In the genomic region with DNA sequence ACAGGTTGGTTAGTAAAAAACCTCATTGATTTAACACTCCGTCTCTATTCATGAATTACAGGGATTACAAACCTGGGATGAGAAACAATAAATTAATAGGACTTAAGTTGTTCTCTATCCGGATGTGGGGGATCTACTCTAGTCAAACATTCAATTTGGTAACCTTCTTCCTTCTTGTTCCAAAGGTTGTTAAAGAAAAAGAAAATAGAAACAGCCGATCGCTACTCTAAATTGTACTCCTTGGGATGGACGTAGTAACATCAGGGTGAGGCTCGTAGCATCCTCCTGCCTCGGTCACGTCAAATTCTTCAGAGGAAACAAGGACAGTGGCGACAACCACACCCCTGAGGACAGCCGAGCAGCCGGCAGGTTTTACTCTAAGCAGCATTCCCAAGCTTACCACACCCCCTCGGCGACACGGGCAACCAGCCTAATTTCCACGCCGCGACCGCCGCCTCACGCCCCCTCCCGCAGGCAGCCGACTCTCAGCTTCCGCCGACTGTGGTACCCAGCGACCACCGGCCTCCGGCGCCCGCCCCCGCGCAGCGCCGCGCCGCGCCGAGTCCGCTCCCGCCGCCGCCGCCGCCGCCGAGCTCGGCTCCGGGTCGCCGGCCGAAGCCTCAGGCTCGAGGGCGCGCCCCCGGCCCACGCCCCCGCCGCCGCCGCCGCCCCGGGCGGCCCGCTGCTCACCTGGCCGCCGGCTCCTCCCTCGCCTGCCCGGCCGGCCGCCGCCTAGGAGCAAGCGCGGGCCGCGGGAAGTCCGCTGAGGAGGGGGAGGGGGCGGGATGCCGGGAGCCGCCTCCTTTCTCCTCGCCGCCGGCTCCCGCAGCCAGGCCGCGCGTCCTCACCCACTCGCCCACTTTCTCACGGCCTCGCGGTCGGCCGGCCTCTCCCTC, we compare ENCODE assay signal across 8 mouse cellular contexts. TPM values are rescaled to one million over a fixed set of nuclear protein-coding genes. Genes with fewer than 3 reads are reported as not detected.
A peak's percentile ranks its signal among the peaks of the same experiment; 100 is the strongest.
DNase-seq lines count a peak whose midpoint lies in the region; ATAC-seq and TF ChIP-seq lines count a peak whose summit lies in the region.

No protein-coding gene starts in this region.

- no peak for DNase-seq in kidney, adult 8-10 months
- peak; percentile 37 for DNase-seq in embryonic facial prominence, embryonic 14.5 days (ENCODE audit: low spot score)
- no peak for DNase-seq in kidney, postnatal 0 days (ENCODE audit: low spot score)
- peak; percentile 39 for DNase-seq in mesoderm, embryonic 11.5 days (ENCODE audit: low read depth, low spot score)
- DNase-seq in stomach, postnatal 0 days (ENCODE audit: low spot score) = peak; percentile 23
- no peak for DNase-seq in spleen, postnatal 14 days (ENCODE audit: low spot score in 2 of 2)

- peak overlapping the region; percentile 63 for H3K9ac ChIP-seq in kidney, embryonic 15.5 days
- peak overlapping the region; percentile 80 for H3K9ac ChIP-seq in embryonic facial prominence, embryonic 14.5 days (ENCODE audit: low read depth, low read length)
- peak overlapping the region; percentile 76 for H3K9ac ChIP-seq in kidney, postnatal 0 days (ENCODE audit: low read depth, low read length)
- H3K9ac ChIP-seq in stomach, postnatal 0 days (ENCODE audit: low read length) = peak overlapping the region; percentile 59

- ATAC-seq in kidney, embryonic 15.5 days (replicated peaks; ENCODE audit: low FRiP score) = peak; percentile 81
- ATAC-seq in activated CD4-positive, CD25-positive, alpha-beta regulatory T cell, adult 4 months = peak; percentile 29
- ATAC-seq in embryonic facial prominence, embryonic 14.5 days (ENCODE audit: low read depth) = peak; percentile 66
- peak; percentile 77 for ATAC-seq in kidney, postnatal 0 days (replicated peaks; ENCODE audit: low FRiP score, low read depth)
- ATAC-seq in stomach, postnatal 0 days (ENCODE audit: low FRiP score, low TSS enrichment) = peak; percentile 65

- H3K27me3 ChIP-seq in kidney, embryonic 15.5 days = peaks cover 26% of the 10 kb centered on the region
- no peaks in the 10 kb centered on the region; the same call in 1 of the 2 replicates for H3K27me3 ChIP-seq in embryonic facial prominence, embryonic 14.5 days (replicated peaks; ENCODE audit: control insufficient read depth, insufficient read depth, low read length)
- no peaks in the 10 kb centered on the region for H3K27me3 ChIP-seq in kidney, postnatal 0 days (ENCODE audit: insufficient read depth, low read length)
- peaks cover 5% of the 10 kb centered on the region; the same call in 1 of the 2 replicates for H3K27me3 ChIP-seq in stomach, postnatal 0 days (ENCODE audit: control insufficient read depth, insufficient read depth, low read length)

- peak overlapping the region; percentile 79 for H3K4me3 ChIP-seq in kidney, embryonic 15.5 days (replicated peaks)
- peak overlapping the region; percentile 78 for H3K4me3 ChIP-seq in embryonic facial prominence, embryonic 14.5 days (ENCODE audit: low read depth, low read length)
- peak overlapping the region; percentile 74 for H3K4me3 ChIP-seq in kidney, postnatal 0 days (replicated peaks; ENCODE audit: low read depth, low read length)
- peak overlapping the region; percentile 63 for H3K4me3 ChIP-seq in stomach, postnatal 0 days (ENCODE audit: low read depth, low read length)

- 4% methylated on average over 30 of the region's 91 CpGs for WGBS in kidney, embryonic 15.5 days
- 4% methylated on average over 28 of the region's 91 CpGs for WGBS in embryonic facial prominence, embryonic 14.5 days
- WGBS in kidney, postnatal 0 days = 4% methylated on average over 45 of the region's 91 CpGs
- 3% methylated on average over 44 of the region's 91 CpGs for WGBS in stomach, postnatal 0 days

- no peak for TF ChIP-seq CTCF in kidney, postnatal 0 days (IDR thresholded peaks at IDR 0.05; ENCODE audit: low read depth)
- TF ChIP-seq CTCF in stomach, postnatal 0 days (IDR thresholded peaks at IDR 0.05; ENCODE audit: low read depth) = no peak

- H3K9me3 ChIP-seq in kidney, embryonic 15.5 days (replicated peaks) = no peaks in the 10 kb centered on the region
- no peaks in the 10 kb centered on the region for H3K9me3 ChIP-seq in embryonic facial prominence, embryonic 14.5 days (ENCODE audit: control insufficient read depth, low read length)
- no peaks in the 10 kb centered on the region for H3K9me3 ChIP-seq in kidney, postnatal 0 days (replicated peaks; ENCODE audit: low read length)
- H3K9me3 ChIP-seq in stomach, postnatal 0 days (ENCODE audit: control insufficient read depth, low read length) = no peaks in the 10 kb centered on the region

- no peak for TF ChIP-seq EP300 in stomach, postnatal 0 days (optimal IDR thresholded peaks at IDR 0.05)

- no peaks in the 10 kb centered on the region for H3K36me3 ChIP-seq in kidney, embryonic 15.5 days
- no peaks in the 10 kb centered on the region for H3K36me3 ChIP-seq in embryonic facial prominence, embryonic 14.5 days (ENCODE audit: control insufficient read depth, insufficient read depth, low read length)
- H3K36me3 ChIP-seq in kidney, postnatal 0 days (ENCODE audit: insufficient read depth, low read length) = no peaks in the 10 kb centered on the region
- H3K36me3 ChIP-seq in stomach, postnatal 0 days (ENCODE audit: control insufficient read depth, insufficient read depth, low read length) = no peaks in the 10 kb centered on the region

- peak overlapping the region; percentile 66 for H3K27ac ChIP-seq in kidney, embryonic 15.5 days
- peak overlapping the region; percentile 66; the same call in 1 of the 2 replicates for H3K27ac ChIP-seq in embryonic facial prominence, embryonic 14.5 days (replicated peaks; ENCODE audit: low read depth, low read length)
- H3K27ac ChIP-seq in kidney, postnatal 0 days = no peak overlapping the region
- no peak overlapping the region for H3K27ac ChIP-seq in stomach, postnatal 0 days (replicated peaks)

- peak overlapping the region; percentile 84 for H3K4me2 ChIP-seq in kidney, embryonic 15.5 days
- H3K4me2 ChIP-seq in embryonic facial prominence, embryonic 14.5 days (ENCODE audit: low read depth, low read length) = peak overlapping the region; percentile 64
- H3K4me2 ChIP-seq in kidney, postnatal 0 days (ENCODE audit: low read length) = peak overlapping the region; percentile 88
- H3K4me2 ChIP-seq in stomach, postnatal 0 days (replicated peaks; ENCODE audit: low read depth) = peak overlapping the region; percentile 93

- peaks cover 15% of the 10 kb centered on the region for H3K4me1 ChIP-seq in kidney, embryonic 15.5 days
- H3K4me1 ChIP-seq in embryonic facial prominence, embryonic 14.5 days (ENCODE audit: control insufficient read depth, insufficient read depth, low read length) = peaks cover 4% of the 10 kb centered on the region
- H3K4me1 ChIP-seq in kidney, postnatal 0 days (replicated peaks; ENCODE audit: insufficient read depth, low read length) = no peaks in the 10 kb centered on the region
- no peaks in the 10 kb centered on the region for H3K4me1 ChIP-seq in stomach, postnatal 0 days (replicated peaks; ENCODE audit: control insufficient read depth, insufficient read depth)

RNA-seq across cellular contexts. Expression of a gene that starts 12.9 kb away (rescaled TPM):
- polyA plus RNA-seq in kidney, embryonic 15.5 days (2015; fragmentation: Nextera tagmentation; extraction: Ambion mirVana) = 15.3 and 16.2 TPM in 2 replicates
- under 1 TPM; 0.32 to 0.42 TPM for polyA plus RNA-seq in activated CD4-positive, CD25-positive, alpha-beta regulatory T cell, adult 4 months (2017; shearing (Covaris generic))
- 10.5 and 15.9 TPM in 2 replicates for polyA plus RNA-seq in embryonic facial prominence, embryonic 14.5 days (2014; fragmentation: Nextera tagmentation; extraction: Ambion mirVana)
- polyA plus RNA-seq in kidney, postnatal 0 days (2015; fragmentation: Nextera tagmentation; extraction: Ambion mirVana) = 6.6 and 9.8 TPM in 2 replicates
- 1.7 and 2.4 TPM in 2 replicates for polyA plus RNA-seq in stomach, postnatal 0 days (2015; fragmentation: Nextera tagmentation; extraction: Ambion mirVana)

RNA-seq across cellular contexts. Expression of a gene that starts 20.0 kb away (rescaled TPM):
- 23.4 and 32.8 TPM in 2 replicates for polyA plus RNA-seq in kidney, embryonic 15.5 days (2015; fragmentation: Nextera tagmentation; extraction: Ambion mirVana)
- not detected for polyA plus RNA-seq in activated CD4-positive, CD25-positive, alpha-beta regulatory T cell, adult 4 months (2017; shearing (Covaris generic))
- polyA plus RNA-seq in embryonic facial prominence, embryonic 14.5 days (2014; fragmentation: Nextera tagmentation; extraction: Ambion mirVana) = 70.7 and 98.8 TPM in 2 replicates
- polyA plus RNA-seq in kidney, postnatal 0 days (2015; fragmentation: Nextera tagmentation; extraction: Ambion mirVana) = 42.4 and 47.0 TPM in 2 replicates
- 219 and 276 TPM in 2 replicates for polyA plus RNA-seq in stomach, postnatal 0 days (2015; fragmentation: Nextera tagmentation; extraction: Ambion mirVana)

Comparison
In these comparisons a context has a peak if more than half of its experiments do, and no peak if none do; other contexts are left out.
1. H3K27ac ChIP-seq: peak in kidney, embryonic 15.5 days (single experiment) and embryonic facial prominence, embryonic 14.5 days (single experiment); none in kidney, postnatal 0 days (single experiment) and stomach, postnatal 0 days (single experiment).
2. ATAC-seq: peak in every context shown above with its lines; median percentile 81 in kidney, embryonic 15.5 days; 77 in kidney, postnatal 0 days; 66 in embryonic facial prominence, embryonic 14.5 days; 65 in stomach, postnatal 0 days; 29 in activated CD4-positive, CD25-positive, alpha-beta regulatory T cell, adult 4 months.
3. DNase-seq: peak in embryonic facial prominence, embryonic 14.5 days (single experiment), mesoderm, embryonic 11.5 days (single experiment) and stomach, postnatal 0 days (single experiment); none in kidney, adult 8-10 months (0 of 2), kidney, postnatal 0 days (single experiment) and spleen, postnatal 14 days (0 of 2).
4. RNA of a gene that starts 20.0 kb away (polyA plus RNA-seq): 219 to 276 TPM in stomach, postnatal 0 days, 70.7 to 98.8 TPM in embryonic facial prominence, embryonic 14.5 days, 42.4 to 47.0 TPM in kidney, postnatal 0 days and 23.4 to 32.8 TPM in kidney, embryonic 15.5 days; not detected in activated CD4-positive, CD25-positive, alpha-beta regulatory T cell, adult 4 months; every median in the first group is over 10 times any median in the second.
5. Peak in every context shown above with its lines, with median percentiles within 50 percentile points of each other: H3K4me2 ChIP-seq, H3K4me3 ChIP-seq and H3K9ac ChIP-seq.